Mouse (Mus musculus): ENCODE measurements around the gene Filip1. TPM values are rescaled to one million over a fixed set of nuclear protein-coding genes. Genes with fewer than 3 reads are reported as not detected.

Gene Filip1
- polyA plus RNA-seq, 1 experiment from 2014 or later = 3.6 TPM

- peak; percentile 50; the same call in 1 of the 2 replicates for ATAC-seq (replicated peaks)
- WGBS = 48% methylated on average over 12 of the region's 12 CpGs
Observed at GRCm38 (mm10) chr9:79806317-79807075, 206.2 kb downstream of the Filip1 start.

GRCm38 (mm10) chr9:79805426-79805825 is 207.2 kb downstream of the Filip1 start:
- no peaks in the 10 kb centered on the region for H3K4me1 ChIP-seq
- no peak overlapping the region for H3K9ac ChIP-seq
- 84% methylated on average over 10 of the region's 10 CpGs for WGBS
- no peak overlapping the region for H3K4me2 ChIP-seq
- H3K4me3 ChIP-seq = no peak overlapping the region
- H3K27ac ChIP-seq = no peak overlapping the region
- no peaks in the 10 kb centered on the region for H3K27me3 ChIP-seq (replicated peaks)
- no peaks in the 10 kb centered on the region for H3K36me3 ChIP-seq (replicated peaks)
- no peaks in the 10 kb centered on the region for H3K9me3 ChIP-seq
- no peak for ATAC-seq (replicated peaks)

More at GRCm38 (mm10) chr9:79806317-79807075, 206.2 kb downstream of the Filip1 start:
- Histone ChIP-seq H3K36me3 (replicated peaks) (no peaks in the 10 kb centered on the region), H3K9ac (no peak overlapping the region), H3K9me3 (no peaks in the 10 kb centered on the region), H3K4me3 (no peak overlapping the region), H3K27me3 (replicated peaks) (no peaks in the 10 kb centered on the region), H3K4me1 (no peaks in the 10 kb centered on the region), H3K27ac (no peak overlapping the region), H3K4me2 (no peak overlapping the region)

GRCm38 (mm10) chr9:79796461-79797135 is 216.1 kb downstream of the Filip1 start:
- H3K4me1 ChIP-seq = peaks cover 9% of the 10 kb centered on the region
- no peak overlapping the region for H3K4me3 ChIP-seq
- no peak overlapping the region for H3K4me2 ChIP-seq
- H3K36me3 ChIP-seq (replicated peaks) = no peaks in the 10 kb centered on the region
- no peak for ATAC-seq (replicated peaks)
- H3K27me3 ChIP-seq (replicated peaks) = no peaks in the 10 kb centered on the region
- 63% methylated on average over 7 of the region's 7 CpGs for WGBS
- H3K27ac ChIP-seq = no peak overlapping the region
- H3K9me3 ChIP-seq = no peaks in the 10 kb centered on the region
- no peak overlapping the region for H3K9ac ChIP-seq

GRCm38 (mm10) chr9:79795076-79795475 is 217.6 kb downstream of the Filip1 start:
- ATAC-seq (replicated peaks) = no peak
- H3K4me2 ChIP-seq = no peak overlapping the region
- H3K4me3 ChIP-seq = no peak overlapping the region
- H3K4me1 ChIP-seq = peaks cover 21% of the 10 kb centered on the region
- H3K27ac ChIP-seq = no peak overlapping the region
- H3K27me3 ChIP-seq (replicated peaks) = no peaks in the 10 kb centered on the region
- WGBS = 98% methylated on average over 1 of the region's 1 CpGs
- H3K9me3 ChIP-seq = no peaks in the 10 kb centered on the region
- no peak overlapping the region for H3K9ac ChIP-seq
- H3K36me3 ChIP-seq (replicated peaks) = no peaks in the 10 kb centered on the region

- under 1% methylated on average over 91 of the region's 91 CpGs for WGBS
- H3K4me3 ChIP-seq = peak within 1 kb of the TSS; percentile 91
- peak within 1 kb of the TSS; percentile 91 for H3K27ac ChIP-seq
- H3K4me1 ChIP-seq = peaks cover 27% of the 10 kb centered on the region
- no peaks in the 10 kb centered on the region for H3K36me3 ChIP-seq (replicated peaks)
- ATAC-seq (replicated peaks) = peak; percentile 99
- no peaks in the 10 kb centered on the region for H3K9me3 ChIP-seq
- peak within 1 kb of the TSS; percentile 54 for H3K4me2 ChIP-seq
- H3K27me3 ChIP-seq (replicated peaks) = no peaks in the 10 kb centered on the region
- H3K9ac ChIP-seq = peak within 1 kb of the TSS; percentile 90
Observed at GRCm38 (mm10) chr9:79792841-79793835, 219.5 kb downstream of the Filip1 start, which contains the start of gene Tmem30a. TSS of gene Tmem30a (minus strand) at chr9:79793507.

- 77% methylated on average over 2 of the region's 2 CpGs for WGBS
- Histone ChIP-seq H3K4me3 (no peak overlapping the region), H3K4me1 (peaks cover 19% of the 10 kb centered on the region), H3K27me3 (replicated peaks) (no peaks in the 10 kb centered on the region), H3K9me3 (no peaks in the 10 kb centered on the region), H3K4me2 (no peak overlapping the region), H3K36me3 (replicated peaks) (no peaks in the 10 kb centered on the region), H3K27ac (no peak overlapping the region), H3K9ac (no peak overlapping the region)
- no peak for ATAC-seq (replicated peaks)
Observed at GRCm38 (mm10) chr9:79785794-79786085, 226.9 kb downstream of the Filip1 start.

GRCm38 (mm10) chr9:79784934-79785793 is 227.5 kb downstream of the Filip1 start:
- Histone ChIP-seq H3K9me3 (no peaks in the 10 kb centered on the region), H3K9ac (no peak overlapping the region), H3K27ac (no peak overlapping the region), H3K36me3 (replicated peaks) (no peaks in the 10 kb centered on the region), H3K4me2 (no peak overlapping the region), H3K4me1 (peaks cover 15% of the 10 kb centered on the region), H3K27me3 (replicated peaks) (no peaks in the 10 kb centered on the region), H3K4me3 (no peak overlapping the region)
- WGBS = 90% methylated on average over 2 of the region's 2 CpGs
- no peak for ATAC-seq (replicated peaks)

- no peaks in the 10 kb centered on the region for H3K36me3 ChIP-seq (replicated peaks)
- no peak for ATAC-seq (replicated peaks)
- H3K4me1 ChIP-seq = peaks cover 12% of the 10 kb centered on the region
- 65% methylated on average over 3 of the region's 3 CpGs for WGBS
- H3K4me2 ChIP-seq = no peak overlapping the region
- H3K9ac ChIP-seq = no peak overlapping the region
- no peak overlapping the region for H3K27ac ChIP-seq
- no peaks in the 10 kb centered on the region for H3K9me3 ChIP-seq
- no peak overlapping the region for H3K4me3 ChIP-seq
- no peaks in the 10 kb centered on the region for H3K27me3 ChIP-seq (replicated peaks)
Observed at GRCm38 (mm10) chr9:79784439-79784838, 228.2 kb downstream of the Filip1 start.

GRCm38 (mm10) chr9:79779354-79779753 is 233.3 kb downstream of the Filip1 start:
- Histone ChIP-seq H3K36me3 (replicated peaks) (peaks cover 7% of the 10 kb centered on the region; the same call in 1 of the 2 replicates), H3K4me1 (peaks cover under 1% of the 10 kb centered on the region; the same call in 1 of the 2 replicates), H3K27ac (no peak overlapping the region), H3K9ac (no peak overlapping the region), H3K4me3 (no peak overlapping the region), H3K27me3 (replicated peaks) (no peaks in the 10 kb centered on the region), H3K4me2 (no peak overlapping the region), H3K9me3 (no peaks in the 10 kb centered on the region)
- peak; percentile 33; the same call in 1 of the 2 replicates for ATAC-seq (replicated peaks)
- 79% methylated on average over 2 of the region's 2 CpGs for WGBS

- H3K4me3 ChIP-seq = no peak overlapping the region
- H3K4me2 ChIP-seq = no peak overlapping the region
- no peak overlapping the region for H3K9ac ChIP-seq
- H3K27me3 ChIP-seq (replicated peaks) = no peaks in the 10 kb centered on the region
- H3K4me1 ChIP-seq = no peaks in the 10 kb centered on the region
- H3K27ac ChIP-seq = no peak overlapping the region
- ATAC-seq (replicated peaks) = no peak
- no peaks in the 10 kb centered on the region; the same call in 1 of the 2 replicates for H3K36me3 ChIP-seq (replicated peaks)
- WGBS = 96% methylated on average over 5 of the region's 5 CpGs
- no peaks in the 10 kb centered on the region for H3K9me3 ChIP-seq
Observed at GRCm38 (mm10) chr9:79766991-79767545, 245.6 kb downstream of the Filip1 start.

- H3K9me3 ChIP-seq = no peaks in the 10 kb centered on the region
- no peaks in the 10 kb centered on the region for H3K36me3 ChIP-seq (replicated peaks)
- no peak overlapping the region for H3K4me2 ChIP-seq
- H3K4me3 ChIP-seq = no peak overlapping the region
- peaks cover 3% of the 10 kb centered on the region; the same call in 1 of the 2 replicates for H3K4me1 ChIP-seq
- H3K9ac ChIP-seq = no peak overlapping the region
- 91% methylated on average over 4 of the region's 4 CpGs for WGBS
- ATAC-seq (replicated peaks) = no peak
- no peaks in the 10 kb centered on the region for H3K27me3 ChIP-seq (replicated peaks)
- no peak overlapping the region for H3K27ac ChIP-seq
Observed at GRCm38 (mm10) chr9:79765329-79765728, 247.3 kb downstream of the Filip1 start.

Data from midbrain, embryonic 15.5 days (tissue).